In the genomic region with DNA sequence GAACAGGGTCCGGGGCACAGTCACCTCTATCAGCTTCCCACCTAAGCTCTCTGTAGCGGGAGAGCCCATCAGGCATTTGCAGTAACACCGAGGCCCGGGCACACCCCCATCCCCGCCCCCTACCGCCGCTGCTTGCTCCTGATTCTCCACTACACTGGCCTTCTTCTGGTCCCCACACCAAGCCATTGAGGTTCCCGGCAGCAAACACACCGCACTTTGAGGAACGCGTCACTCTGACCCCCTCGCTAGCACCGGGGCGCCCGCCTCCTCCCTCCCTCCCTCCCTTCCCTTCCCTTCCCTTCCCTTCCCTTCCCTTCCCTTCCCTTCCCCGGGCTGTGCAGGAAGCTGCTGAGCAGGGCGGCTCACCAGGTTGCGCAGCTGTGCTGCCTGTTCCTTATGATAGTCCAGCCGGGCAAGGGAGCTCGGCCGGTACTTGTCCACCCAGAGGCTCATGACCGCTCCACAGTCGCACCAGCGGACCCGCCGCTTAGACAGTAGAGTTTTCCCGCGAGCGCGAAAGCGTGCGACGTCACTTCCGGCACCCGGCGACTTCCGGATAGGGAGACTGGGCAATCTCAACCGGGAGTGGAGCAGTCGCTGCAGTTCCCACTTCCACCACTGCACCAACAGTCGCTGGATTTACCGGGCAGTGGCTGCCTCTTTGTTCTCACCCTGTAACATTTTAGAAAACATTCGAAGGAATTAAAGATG, we compare ENCODE assay signal across 8 mouse cellular contexts. TPM values are rescaled to one million over a fixed set of nuclear protein-coding genes. Genes with fewer than 3 reads are reported as not detected.
DNase-seq lines count a peak whose midpoint lies in the region; ATAC-seq lines count a peak whose summit lies in the region.

TSS of gene Rfc3 (minus strand) at position 543 of the 711 bp plus-strand sequence.

- H3K27me3 ChIP-seq in hindbrain, embryonic 16.5 days (replicated peaks; ENCODE audit: control insufficient read depth, insufficient read depth, low read length) = no peaks in the 10 kb centered on the region

- H3K9me3 ChIP-seq in hindbrain, embryonic 16.5 days (ENCODE audit: control insufficient read depth, low read length) = no peaks in the 10 kb centered on the region

- peaks cover 10% of the 10 kb centered on the region for H3K4me1 ChIP-seq in hindbrain, embryonic 16.5 days (ENCODE audit: control insufficient read depth, insufficient read depth, low read depth, low read length)

- H3K79me2 ChIP-seq in macrophage (ENCODE audit: inconsistent target) = peaks cover 11% of the 10 kb centered on the region; the same call in 1 of the 2 replicates

- H3K4me2 ChIP-seq in hindbrain, embryonic 16.5 days (ENCODE audit: low read length) = peak within 1 kb of the TSS; percentile 81

- peaks cover 16% of the 10 kb centered on the region for H3K36me3 ChIP-seq in hindbrain, embryonic 16.5 days (ENCODE audit: control insufficient read depth, insufficient read depth, low read length)
- peaks cover 29% of the 10 kb centered on the region for H3K36me3 ChIP-seq in macrophage (ENCODE audit: inconsistent target)

- H3K9ac ChIP-seq in hindbrain, embryonic 16.5 days (ENCODE audit: low read depth, low read length) = peak within 1 kb of the TSS; percentile 73

- ATAC-seq in hindbrain, embryonic 16.5 days = peak; percentile 100

- DNase-seq in WW6 (ENCODE audit: low read depth, low spot score) = peak; percentile 87
- peak; percentile 92 to 97 for DNase-seq in cerebellum, postnatal 4 days (ENCODE audit: low spot score in 2 of 2)
- DNase-seq in gastrocnemius, adult 18-20 months (ENCODE audit: low spot score) = peak; percentile 94
- DNase-seq in left cerebral cortex, adult 18-20 months (ENCODE audit: low spot score in 2 of 2) = peak; percentile 97 to 98
- peak; percentile 95 for DNase-seq in right cerebral cortex, adult 18-20 months
- DNase-seq in urinary bladder, postnatal 10 days (ENCODE audit: low spot score) = peak; percentile 85

- WGBS in hindbrain, embryonic 16.5 days = under 1% methylated on average over 42 of the region's 42 CpGs
- under 1% methylated on average over 37 of the region's 42 CpGs for WGBS in macrophage (ENCODE audit: missing documents)

- H3K4me3 ChIP-seq in hindbrain, embryonic 16.5 days (ENCODE audit: low read length) = peak within 1 kb of the TSS; percentile 70
- peak within 1 kb of the TSS; percentile 92 for H3K4me3 ChIP-seq in macrophage (ENCODE audit: inconsistent target)

- peak within 1 kb of the TSS; percentile 76 for H3K27ac ChIP-seq in hindbrain, embryonic 16.5 days (ENCODE audit: low read depth, low read length)
- H3K27ac ChIP-seq in macrophage = peak within 1 kb of the TSS; percentile 52

RNA-seq across cellular contexts. Expression of gene Rfc3, which starts in this region (rescaled TPM):
- 1 to 10 TPM; 3.3 to 4.1 TPM for total RNA-seq in gastrocnemius, adult 18-20 months (2021)
- polyA plus RNA-seq in hindbrain, embryonic 16.5 days (2015; fragmentation: Nextera tagmentation; extraction: Ambion mirVana) = 56.5 and 58.1 TPM in 2 replicates
- 10 to 100 TPM in 1 of 2 experiments, 1 to 10 TPM in 1; 7.5 to 11.7 TPM for total RNA-seq in left cerebral cortex, adult 18-20 months (2021)
- 10 to 100 TPM in 21 of 26 experiments, 1 to 10 TPM in 5; 2.5 to 46.7 (median 19.3) TPM for total RNA-seq in macrophage (2018; cell fraction: chromatin; rRNA removed)
- 10 to 100 TPM in 24 of 26 experiments, 1 to 10 TPM in 2; 8.9 to 25.3 (median 19.0) TPM for total RNA-seq in macrophage (2018; cell fraction: cytosol; rRNA removed)
- total RNA-seq in macrophage (2018; cell fraction: nucleus; rRNA removed) = 10 to 100 TPM in 21 of 26 experiments, 1 to 10 TPM in 5; 2.6 to 41.5 (median 13.7) TPM
- 15.2 to 30.8 TPM (median 15.6 TPM) in 3 replicates for polyA plus RNA-seq in macrophage (2018)

Comparison
In these comparisons a context has a peak if more than half of its experiments do, and no peak if none do; other contexts are left out.
1. Peak in every context shown above with its lines: DNase-seq, ATAC-seq, H3K4me3 ChIP-seq and H3K27ac ChIP-seq.